Mouse (Mus musculus): ENCODE measurements around the gene Gpnmb.

Gene Gpnmb

DNA sequence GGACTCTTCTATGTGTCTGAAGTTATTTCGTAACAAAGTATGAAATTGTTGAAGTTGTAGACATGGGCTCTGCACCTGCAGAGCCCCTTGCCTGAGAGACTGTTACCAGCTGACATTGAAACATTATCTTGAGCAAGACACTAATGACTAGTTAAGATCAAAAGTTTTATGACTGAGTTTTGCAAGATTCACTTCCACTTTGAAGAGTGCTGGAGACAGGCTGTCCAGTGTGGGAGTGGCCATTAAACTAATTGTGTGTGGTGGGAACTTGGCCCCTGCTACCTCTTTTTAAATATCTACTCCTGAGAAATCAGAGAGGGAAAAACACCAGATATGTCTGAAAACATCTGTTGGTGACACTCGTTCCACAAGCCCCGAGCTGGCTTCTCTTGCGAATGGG, 5.1 kb upstream of the Gpnmb start:
- no peak for DNase-seq (ENCODE audit: low read depth, low spot score)

DNA sequence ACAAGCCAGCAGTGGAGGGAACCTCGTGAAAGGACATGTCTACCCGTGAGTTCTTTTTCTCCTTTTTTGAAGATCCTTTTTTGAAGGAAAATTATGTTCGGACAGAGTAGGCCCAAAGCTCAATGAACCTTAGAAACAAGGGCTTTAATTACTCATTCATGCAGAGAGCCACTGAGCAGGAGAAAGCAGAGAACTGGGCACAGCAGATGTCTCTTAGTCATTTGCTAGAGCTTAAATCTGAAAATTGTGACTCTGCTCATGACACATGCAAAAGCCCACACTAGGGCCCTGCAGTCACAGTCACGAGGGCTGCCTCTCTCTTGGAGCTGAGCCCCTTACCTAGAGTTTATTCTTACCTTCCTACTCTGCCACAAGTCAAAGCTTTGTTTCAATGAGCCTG, 3.6 kb upstream of the Gpnmb start:
- no peak for DNase-seq (ENCODE audit: low read depth, low spot score)

DNA sequence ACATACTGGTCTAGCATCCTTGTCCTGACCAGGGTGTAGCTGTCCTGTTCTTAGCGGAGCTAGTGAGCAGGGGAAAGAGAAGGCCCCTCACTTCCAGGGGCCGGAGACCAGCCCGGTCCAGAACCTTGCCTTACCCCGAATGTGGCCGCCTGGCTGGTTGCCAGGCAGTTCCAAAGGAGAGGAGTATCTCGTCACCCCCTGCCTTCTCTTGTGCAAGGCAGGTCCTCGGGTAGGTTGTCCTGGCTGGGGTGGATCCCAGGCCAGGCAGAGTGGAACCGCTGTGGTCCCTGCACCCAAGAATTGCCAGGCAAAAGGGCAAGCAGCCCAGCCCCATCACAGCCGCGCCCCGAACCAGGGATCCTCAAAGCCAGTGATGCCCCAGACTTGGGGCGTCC, 919 bp downstream of the Gpnmb start:
- no peak for DNase-seq (ENCODE audit: low read depth, low spot score)

GRCm38 (mm10) chr6:49039470-49040180, 3.3 kb downstream of the Gpnmb start:
- peak; percentile 87 for DNase-seq (ENCODE audit: low read depth, low spot score)

- DNase-seq (ENCODE audit: low read depth, low spot score) = no peak
These were observed 10.2 kb downstream of the Gpnmb start for GRCm38 (mm10) chr6:49046502-49046901.

DNA sequence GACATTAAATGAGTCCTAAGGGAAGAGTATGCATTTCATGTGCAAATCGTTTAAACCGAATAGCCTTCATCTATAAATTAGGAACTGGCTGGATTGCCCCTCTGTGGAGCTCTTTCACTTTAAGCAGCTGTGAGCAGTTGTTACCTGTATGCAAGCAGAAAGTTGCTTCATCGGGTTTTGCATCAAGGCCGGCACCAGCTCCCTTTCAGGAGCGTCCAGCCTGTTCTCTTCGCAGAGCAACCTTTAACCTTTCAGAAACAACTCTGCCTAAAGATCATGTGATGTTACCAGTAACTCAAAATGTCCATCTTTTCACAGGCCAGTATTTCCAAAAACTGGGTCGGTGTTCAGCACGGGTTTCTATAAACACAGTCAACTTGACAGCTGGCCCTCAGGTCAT, 10.6 kb downstream of the Gpnmb start:
- no peak for DNase-seq (ENCODE audit: low read depth, low spot score)

- no peak for DNase-seq (ENCODE audit: low read depth, low spot score)
These were observed 11.5 kb downstream of the Gpnmb start for GRCm38 (mm10) chr6:49047848-49048247.

DNA sequence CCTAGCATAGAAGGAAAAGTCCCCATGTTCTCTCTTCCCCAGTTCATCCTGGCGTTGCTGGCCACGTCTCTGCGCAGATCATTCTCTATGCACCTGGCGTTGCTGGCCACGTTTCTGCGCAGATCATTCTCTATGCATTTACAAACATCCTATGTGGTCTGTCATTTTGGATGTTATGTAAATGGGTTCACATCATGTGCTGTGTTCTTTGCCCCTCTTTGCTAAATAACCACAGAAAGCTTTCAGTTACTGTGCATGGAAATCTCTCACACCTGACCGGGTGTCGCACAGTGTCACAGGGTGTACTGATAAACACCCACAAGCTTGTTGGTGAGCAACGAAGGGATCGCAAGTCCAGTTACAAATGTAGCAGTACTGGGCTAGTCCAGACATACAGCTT, 12.0 kb downstream of the Gpnmb start:
- DNase-seq (ENCODE audit: low read depth, low spot score) = no peak

- no peak for DNase-seq (ENCODE audit: low read depth, low spot score)
These were observed 14.5 kb downstream of the Gpnmb start for GRCm38 (mm10) chr6:49050677-49051410.

DNA sequence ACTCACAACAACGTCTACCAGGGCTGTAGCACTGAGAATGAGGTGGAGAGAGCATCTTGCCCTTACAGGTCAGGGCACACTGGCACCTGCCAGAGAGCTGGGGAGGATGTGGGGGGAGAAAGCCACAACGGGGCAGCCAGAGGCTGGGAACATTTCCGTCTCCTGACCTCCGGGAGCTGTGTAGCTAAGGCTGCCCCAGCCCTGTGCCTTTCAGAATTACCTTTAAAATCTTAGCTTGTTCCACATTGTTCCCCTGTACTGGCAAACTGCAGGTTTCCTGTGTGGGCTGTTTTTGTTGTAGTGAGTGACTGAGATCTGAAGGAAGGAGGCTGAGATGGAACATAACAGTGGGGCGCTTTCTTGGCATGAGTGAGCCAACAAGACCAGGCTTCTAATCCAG, 15.8 kb downstream of the Gpnmb start:
- no peak for DNase-seq (ENCODE audit: low read depth, low spot score)

DNA sequence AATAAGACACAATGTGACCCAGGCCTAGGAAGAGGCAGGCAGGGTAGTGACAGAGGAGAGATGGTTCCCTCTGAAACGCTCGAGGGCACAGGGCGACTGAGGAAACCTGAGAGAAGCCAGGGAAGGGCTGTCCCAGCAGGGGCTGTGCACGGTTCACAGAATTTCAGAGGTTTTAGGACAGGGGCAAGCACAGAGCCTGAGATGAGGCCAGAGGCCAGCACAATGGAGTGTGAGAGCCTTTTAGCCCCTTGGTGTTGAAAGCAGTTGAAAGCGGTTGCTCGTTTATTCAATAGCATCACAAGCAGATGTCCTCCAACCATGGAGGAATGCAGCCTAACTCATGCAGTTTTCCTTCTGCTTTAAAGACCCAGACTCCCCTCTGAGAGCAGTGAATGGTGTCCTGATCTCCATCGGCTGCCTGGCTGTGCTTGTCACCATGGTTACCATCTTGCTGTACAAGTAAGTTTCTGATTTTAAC, 18.9 kb downstream of the Gpnmb start:
- no peak for DNase-seq (ENCODE audit: low read depth, low spot score)

DNA sequence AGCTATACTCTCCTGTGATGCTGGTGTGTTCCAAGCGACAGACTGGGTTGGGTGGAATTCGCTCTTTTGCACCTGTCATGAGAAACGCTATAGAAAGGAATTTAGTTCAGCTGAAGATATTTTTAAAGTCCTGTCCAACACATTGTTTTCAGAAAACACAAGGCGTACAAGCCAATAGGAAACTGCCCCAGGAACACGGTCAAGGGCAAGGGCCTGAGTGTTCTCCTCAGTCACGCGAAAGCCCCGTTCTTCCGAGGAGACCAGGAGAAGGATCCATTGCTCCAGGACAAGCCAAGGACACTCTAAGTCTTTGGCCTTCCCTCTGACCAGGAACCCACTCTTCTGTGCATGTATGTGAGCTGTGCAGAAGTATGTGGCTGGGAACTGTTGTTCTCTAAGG, 19.7 kb downstream of the Gpnmb start:
- DNase-seq (ENCODE audit: low read depth, low spot score) = no peak

GRCm38 (mm10) chr6:49057053-49058021, 21.0 kb downstream of the Gpnmb start:
- DNase-seq (ENCODE audit: low read depth, low spot score) = peak; percentile 86

DNA sequence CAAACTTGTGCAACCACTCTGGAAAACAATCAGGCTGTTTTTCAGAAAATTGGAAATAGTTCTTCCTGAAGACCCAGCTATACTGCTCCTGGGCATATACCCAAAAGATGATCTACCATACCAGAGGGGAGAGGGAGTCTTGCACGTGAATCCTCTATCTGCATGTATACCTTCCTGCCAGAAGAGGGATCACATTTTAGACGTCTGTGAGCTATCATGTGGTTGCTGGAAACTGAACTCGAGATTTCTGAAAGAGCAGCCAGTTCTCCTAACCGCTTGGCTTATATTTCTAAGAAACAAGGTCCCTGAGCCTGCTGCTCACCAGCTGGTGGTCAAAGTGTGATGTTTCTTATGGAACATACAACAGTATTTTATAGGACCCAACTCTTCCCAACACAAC, 32.0 kb downstream of the Gpnmb start:
- DNase-seq (ENCODE audit: low read depth, low spot score) = peak; percentile 18

- peak; percentile 94 for DNase-seq (ENCODE audit: low read depth, low spot score)
These were observed 37.2 kb downstream of the Gpnmb start, which contains the start of gene Malsu1 for GRCm38 (mm10) chr6:49073304-49074116. Gene Malsu1, plus strand, starts transcription at chr6:49073795.

DNA sequence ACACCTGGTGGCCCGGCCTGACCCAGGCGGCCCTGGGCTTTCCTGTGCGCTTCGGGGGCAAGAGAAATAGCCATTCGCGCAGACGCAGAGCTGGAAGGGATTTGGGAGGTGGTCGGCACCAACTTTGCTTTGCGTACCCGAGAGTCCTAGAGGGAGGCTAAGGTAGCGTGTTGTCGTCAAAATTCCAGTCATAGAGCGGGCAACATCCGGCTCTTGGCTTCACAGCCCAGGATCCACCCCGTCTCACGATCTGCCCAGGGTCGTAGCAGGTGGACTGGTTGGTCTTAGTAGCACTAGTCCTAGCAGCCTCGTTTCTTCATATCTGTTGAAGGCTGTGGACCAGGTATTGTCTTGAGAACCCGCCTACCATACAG, 37.8 kb downstream of the Gpnmb start:
- DNase-seq (ENCODE audit: low read depth, low spot score) = peak; percentile 54

DNA sequence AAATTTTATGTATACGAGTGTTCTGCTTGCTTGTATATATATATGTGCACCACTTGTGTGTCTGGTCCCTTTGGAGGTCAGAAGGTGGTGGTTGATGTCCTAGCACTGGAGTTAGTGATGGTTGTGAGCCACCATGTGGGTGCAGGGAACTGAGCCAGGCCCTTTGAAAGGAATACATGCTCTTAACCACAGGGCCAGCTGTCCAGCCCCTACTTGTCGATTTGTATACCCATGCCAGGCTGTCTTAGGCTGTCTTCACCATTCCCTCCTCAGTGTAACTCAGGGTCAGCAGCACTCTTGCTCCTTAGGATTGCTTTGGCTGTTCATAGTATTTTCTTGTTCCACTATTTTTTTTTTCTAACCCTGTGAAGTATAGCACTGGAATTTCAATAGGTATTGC, 41.5 kb downstream of the Gpnmb start:
- no peak for DNase-seq (ENCODE audit: low read depth, low spot score)

GRCm38 (mm10) chr6:49079313-49079712, 43.0 kb downstream of the Gpnmb start:
- no peak for DNase-seq (ENCODE audit: low read depth, low spot score)

GRCm38 (mm10) chr6:49083008-49083407, 46.7 kb downstream of the Gpnmb start:
- no peak for DNase-seq (ENCODE audit: low read depth, low spot score)

DNA sequence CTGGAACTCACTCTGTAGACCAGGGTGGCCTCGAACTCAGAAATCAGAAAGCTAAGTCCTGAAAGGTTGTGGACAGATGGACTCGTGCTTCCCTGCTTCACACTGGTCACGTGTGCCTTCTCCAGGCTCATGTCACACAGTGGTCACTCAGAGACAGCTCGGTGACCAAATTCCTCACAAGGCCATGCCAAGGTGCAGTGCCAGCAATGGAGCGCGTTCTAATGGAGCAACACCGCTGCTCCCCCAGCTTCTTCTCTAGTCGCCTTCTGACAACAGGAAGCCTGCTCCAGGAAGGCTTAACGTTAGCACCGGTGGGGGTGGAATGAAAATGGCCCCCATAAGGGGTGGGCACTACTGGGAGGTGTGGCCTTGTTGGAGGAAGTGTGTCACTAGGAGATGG, 58.6 kb downstream of the Gpnmb start:
- no peak for DNase-seq (ENCODE audit: low read depth, low spot score)

GRCm38 (mm10) chr6:49096421-49096820, 60.1 kb downstream of the Gpnmb start:
- no peak for DNase-seq (ENCODE audit: low read depth, low spot score)
